Mouse (Mus musculus): ENCODE data around the gene Abhd5. TPM values are rescaled to one million over a fixed set of nuclear protein-coding genes. Genes with fewer than 3 reads are reported as not detected.

Abhd5 gene
- total RNA-seq, 2 experiments from 2014 or later = 20.3 to 22.6 TPM

DNA sequence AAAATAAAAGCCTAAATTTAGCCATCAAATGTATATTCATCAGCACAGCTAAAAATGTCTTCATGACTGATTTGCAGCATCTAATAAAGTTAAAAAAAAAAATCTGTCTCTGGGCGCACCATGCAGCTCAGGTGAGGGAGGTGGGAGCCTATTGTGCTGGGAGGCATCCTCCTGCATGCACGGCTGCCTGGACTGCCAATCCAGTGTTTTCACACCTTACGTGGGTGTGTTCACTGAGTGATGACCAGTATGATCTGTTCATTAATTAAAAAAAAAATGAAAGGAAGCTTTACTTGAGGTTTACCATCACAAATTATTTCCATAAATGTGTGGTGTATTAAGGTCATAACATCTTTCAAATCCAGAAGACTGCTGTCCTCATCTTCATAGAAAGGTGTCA, 6.1 kb upstream of the Abhd5 start:
- no peak for DNase-seq (ENCODE audit: extremely low spot score in 1 of 2, low spot score in 1 of 2)

DNA sequence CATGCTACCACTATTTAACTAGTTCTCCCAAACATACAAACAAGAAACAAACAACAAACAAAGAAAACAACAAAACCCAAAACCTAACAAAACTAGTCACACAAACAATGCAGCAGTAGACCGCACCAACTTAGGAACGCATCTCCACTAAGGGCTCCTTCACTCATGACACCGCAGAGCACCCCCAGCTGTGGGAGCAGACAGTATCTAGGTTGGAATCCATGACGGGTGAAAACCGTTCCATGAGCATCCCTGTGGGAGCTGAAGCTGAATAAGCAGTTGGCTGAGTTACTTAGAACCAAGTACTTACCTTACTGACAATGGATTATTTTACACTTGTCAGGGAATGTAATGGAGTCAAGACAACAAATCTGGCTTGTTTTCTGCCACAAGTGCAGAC, 5.3 kb upstream of the Abhd5 start:
- no peak for DNase-seq (ENCODE audit: extremely low spot score in 1 of 2, low spot score in 1 of 2)

DNA sequence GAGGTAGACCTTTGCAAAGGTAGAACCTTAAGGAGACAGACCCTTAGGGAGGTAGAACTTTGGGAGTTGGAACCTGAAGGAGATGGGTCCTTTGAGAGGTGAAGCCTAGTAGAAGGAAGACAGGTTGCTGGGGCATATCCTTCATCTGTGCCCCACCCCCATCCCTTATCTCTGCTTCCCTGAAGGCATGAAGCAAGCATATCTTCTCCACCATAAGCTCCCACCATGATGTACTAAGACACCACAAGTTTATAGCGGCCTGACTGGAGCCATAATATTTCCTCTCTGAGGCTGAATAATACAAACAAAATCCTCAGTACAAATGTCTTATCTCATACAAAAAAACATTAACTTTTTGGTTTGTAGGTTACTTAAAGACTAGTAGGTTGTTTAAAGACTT, 3.5 kb upstream of the Abhd5 start:
- no peak for DNase-seq (ENCODE audit: extremely low spot score in 1 of 2, low spot score in 1 of 2)

DNA sequence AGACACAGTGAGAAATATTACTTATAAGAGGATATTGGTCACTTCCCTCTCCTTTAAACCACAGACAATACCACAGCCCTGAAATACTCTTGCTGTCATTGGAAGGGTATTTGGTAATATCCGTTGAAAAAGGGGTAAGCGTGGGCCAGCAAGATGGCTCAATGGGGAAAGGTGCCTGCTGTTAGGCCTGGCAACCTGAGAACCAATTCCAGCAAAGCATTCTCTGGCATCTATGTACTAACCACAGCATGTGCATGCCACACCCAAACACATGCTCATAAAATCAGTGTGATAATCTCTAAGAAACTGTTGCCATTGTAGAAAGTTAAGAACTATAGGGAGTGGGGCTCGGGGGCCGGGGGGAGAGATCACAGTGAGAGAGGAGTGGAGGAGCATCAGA, 2.1 kb upstream of the Abhd5 start:
- no peak for DNase-seq (ENCODE audit: extremely low spot score in 1 of 2, low spot score in 1 of 2)

DNA sequence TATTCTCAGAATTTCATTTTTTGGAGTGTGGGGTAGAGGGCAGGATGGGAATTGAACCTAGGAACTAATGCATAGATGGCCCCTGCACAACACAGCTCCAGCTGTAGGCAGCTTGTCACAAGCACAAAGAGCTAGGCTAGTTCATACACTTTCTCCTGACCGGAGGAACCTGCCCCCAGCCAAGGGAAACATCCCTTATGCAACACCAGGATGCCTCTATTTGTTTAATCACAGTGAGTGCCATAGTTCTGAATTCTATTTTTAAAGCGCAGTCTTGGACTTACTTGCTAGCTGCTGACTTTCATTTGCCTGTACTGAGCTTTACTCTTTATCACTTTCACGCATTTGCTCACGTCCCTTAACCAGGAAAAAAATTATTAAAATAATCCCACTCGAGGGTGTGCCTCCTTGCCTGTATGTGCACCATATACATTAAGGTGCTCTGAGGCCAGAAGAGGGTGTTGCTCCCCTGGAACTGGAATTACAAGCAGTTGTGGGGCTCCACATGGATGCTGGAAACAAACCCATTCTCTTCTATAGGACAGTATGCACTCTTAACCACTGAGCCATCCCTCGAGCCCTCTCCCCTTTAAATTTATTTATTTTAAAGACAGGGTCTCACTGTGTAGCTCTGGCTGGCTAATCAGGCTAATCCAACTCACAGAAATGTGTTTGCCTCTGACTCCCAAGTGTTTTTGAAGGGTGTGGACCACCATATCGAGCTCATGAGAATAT, 845 bp upstream of the Abhd5 start:
- no peak for DNase-seq (ENCODE audit: extremely low spot score in 1 of 2, low spot score in 1 of 2)

DNA sequence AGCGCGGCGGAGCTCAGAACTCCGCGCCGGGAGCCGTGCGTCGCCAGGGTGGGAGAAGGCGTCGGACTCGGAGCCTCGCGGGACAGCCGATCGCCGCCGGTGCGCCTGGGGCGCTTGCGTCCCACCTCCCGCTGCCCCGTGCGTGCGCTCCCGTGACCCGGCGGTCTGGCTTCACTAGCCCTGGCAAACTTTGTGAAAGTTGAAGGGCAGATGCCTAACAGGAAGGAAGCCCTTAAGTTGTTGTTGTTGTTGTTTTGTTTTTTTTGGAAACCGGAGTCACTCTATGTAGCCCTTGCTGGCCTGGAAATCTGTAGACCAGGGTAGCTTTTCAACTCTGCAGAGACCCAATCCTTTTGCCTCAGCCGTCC, 601 bp downstream of the Abhd5 start:
- DNase-seq (ENCODE audit: extremely low spot score in 1 of 2, low spot score in 1 of 2) = no peak

DNA sequence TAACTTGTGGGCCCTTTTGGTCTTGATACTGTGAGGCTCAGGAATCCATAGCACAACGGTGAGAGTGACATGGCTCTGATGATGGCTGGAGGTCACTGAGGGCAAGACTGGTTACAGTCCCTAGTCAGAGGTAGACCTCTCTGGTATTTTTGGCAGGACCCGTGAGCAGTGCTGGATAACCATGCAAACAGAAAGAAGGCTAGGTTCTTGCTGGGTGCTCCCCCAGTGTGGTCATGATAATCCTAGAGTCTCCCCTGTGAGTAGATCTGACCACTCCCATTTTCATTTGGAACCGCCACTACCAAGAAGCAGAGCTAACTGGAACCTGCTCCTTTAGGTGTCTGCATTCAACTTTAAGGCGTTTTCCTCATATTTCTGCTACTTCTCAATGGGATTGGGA, 1.5 kb downstream of the Abhd5 start:
- DNase-seq (ENCODE audit: extremely low spot score in 1 of 2, low spot score in 1 of 2) = no peak

DNA sequence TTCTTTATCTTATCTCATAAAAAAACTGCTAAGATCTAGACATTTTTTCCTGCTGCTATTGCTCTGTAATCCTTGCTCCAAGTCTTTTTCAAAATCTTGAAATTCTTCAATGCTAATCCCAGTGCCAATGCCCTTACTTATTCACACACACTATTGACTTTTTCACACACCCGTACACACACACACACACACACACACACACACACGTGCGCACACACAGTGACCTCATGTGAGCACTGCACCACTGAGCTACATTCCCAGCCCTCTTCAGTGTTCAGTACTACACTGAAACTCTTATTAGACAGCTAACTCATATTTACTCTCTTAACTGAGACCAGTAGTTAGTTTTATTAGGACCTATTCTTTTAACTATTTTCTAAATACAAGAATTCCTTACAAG, 2.8 kb downstream of the Abhd5 start:
- DNase-seq (ENCODE audit: extremely low spot score in 1 of 2, low spot score in 1 of 2) = no peak

DNA sequence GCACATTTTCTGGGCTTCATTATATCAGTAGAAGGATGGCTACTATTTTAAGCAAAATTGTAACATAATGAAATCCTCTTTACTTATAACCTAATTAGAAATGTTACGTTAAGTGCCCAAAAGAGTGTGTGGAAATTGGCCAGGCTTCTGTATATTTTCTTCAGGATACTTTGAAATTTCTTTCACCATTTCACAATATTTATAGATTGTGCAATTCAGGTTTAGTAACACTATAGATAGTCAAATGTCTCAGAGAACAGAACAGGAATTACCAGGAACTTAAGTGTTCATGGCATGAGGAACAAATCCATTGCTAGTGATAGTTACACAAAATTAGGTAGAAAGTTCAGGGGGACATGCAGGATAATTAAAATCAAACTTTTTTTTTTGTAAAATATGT, 5.7 kb downstream of the Abhd5 start:
- DNase-seq (ENCODE audit: extremely low spot score in 1 of 2, low spot score in 1 of 2) = no peak

DNA sequence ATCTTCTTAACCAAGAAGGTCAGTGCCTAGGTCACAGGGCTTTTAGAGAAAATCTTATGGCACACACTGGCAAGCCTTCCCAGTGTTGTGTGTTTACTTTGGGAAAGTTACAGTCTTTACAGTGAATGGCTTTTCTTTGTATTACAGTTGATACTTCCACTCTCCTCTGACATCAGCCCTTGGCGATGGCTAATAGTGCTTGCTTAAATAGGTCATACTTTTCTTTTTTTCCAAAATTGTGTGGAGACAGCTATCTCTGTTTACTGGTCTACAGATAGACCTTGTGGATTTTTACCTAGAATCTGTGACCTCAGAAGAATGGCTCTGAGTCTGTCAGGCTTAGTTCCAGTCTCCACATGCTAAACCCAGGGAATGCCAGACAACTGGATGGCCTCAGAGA, 6.2 kb downstream of the Abhd5 start:
- no peak for DNase-seq (ENCODE audit: extremely low spot score in 1 of 2, low spot score in 1 of 2)

DNA sequence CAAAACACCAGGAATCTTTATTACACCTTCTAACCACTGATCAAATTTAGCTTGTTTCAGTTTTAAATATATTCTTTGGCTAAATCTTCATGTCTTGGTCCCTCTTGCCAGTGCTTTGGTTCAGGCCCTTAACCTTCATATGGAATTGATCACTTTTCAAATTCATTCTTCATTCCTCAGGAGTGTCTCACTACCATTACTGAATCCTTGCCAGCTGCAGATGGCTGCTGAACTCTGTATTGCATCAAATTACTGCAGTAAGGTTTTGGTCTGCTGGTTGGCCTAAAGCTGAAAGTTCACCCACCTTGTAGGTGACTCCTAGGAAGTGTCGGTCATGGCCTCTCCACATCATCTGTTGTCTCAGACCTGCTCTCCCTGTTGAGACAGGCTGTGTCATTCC, 12.8 kb downstream of the Abhd5 start:
- DNase-seq (ENCODE audit: extremely low spot score in 1 of 2, low spot score in 1 of 2) = no peak

DNA sequence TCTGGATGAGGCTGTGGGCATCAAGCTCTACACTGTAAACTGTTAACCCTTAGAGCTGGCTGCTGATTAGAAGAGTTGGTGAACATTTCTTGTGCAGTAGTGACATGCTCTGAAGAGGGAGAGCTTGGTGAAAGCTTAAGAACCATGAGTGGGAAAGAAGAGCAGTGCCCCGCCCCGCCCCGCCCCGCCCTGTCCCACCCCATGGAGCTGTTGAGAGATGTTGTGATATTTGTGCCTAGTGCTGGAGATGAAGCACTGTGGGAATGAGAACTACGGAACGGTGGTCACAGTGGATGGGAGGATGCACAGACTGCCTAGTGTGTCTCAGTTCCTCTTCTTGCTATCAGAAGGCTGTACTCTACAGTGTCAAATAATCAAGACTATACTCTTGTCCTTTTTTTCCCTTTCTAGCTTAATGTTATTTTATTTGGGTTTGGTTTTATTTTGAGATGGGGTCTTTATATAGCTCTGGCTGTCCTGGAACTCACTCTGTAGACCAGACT, 18.9 kb downstream of the Abhd5 start:
- DNase-seq (ENCODE audit: extremely low spot score in 1 of 2, low spot score in 1 of 2) = no peak

DNA sequence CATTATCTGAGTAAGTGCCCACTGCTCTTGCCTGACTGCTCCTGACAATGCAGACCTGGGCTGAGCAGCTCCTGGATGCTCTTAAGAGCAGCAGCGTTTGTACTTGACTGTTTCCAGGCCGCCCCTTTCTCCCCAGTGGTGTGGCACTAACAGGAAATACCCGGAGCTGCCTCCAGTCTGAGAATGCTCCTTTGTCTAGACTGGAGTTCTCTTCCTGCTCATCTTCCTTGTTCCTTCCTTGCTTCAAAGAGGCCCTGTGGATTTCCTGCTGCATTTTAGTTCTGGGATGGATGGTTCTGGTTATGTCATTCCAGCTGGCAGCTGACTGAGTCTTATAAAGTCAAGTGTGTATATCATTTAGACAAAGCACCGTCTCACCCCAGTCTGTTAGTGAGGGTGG, 21.1 kb downstream of the Abhd5 start:
- no peak for DNase-seq (ENCODE audit: extremely low spot score in 1 of 2, low spot score in 1 of 2)

DNA sequence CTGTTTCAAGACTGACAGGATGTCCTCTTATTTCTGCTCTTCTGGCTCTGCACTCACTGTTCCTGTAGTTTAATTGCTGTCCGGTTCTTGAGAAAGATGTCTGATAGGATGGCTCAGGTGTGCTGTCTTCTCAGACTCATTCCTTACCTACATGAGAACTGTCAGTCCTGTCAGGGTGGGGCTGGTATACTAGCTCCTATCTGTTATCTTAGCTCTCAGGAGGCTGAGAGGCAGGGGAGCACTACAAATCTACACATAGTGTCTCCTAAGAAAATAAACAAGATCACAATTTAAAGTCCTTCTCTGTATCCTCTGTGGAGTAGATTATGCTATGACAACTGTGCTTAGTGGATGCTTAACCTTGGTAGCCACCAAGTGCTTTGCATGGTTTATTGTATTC, 21.6 kb downstream of the Abhd5 start:
- DNase-seq (ENCODE audit: extremely low spot score in 1 of 2, low spot score in 1 of 2) = no peak

DNA sequence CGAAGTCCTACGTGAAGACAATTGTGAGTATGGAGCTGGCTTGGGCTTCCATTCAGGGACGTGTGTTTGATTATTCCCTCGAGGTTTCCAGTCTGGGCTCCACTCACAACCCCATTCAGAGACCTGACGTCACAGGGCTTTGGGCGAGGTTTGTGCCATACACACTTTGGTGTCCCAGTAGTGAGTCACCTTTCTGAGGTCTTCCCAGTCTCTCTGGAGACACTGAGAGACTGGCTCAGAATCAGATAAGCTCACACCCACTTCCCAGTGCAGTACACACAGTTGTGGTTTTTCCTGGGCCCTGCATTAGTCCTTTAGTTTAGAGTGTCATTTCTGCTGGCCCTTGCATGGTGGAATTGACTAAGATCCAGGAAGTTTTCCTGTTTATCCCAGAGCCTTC, 27.6 kb downstream of the Abhd5 start:
- DNase-seq (ENCODE audit: extremely low spot score in 1 of 2, low spot score in 1 of 2) = no peak

DNA sequence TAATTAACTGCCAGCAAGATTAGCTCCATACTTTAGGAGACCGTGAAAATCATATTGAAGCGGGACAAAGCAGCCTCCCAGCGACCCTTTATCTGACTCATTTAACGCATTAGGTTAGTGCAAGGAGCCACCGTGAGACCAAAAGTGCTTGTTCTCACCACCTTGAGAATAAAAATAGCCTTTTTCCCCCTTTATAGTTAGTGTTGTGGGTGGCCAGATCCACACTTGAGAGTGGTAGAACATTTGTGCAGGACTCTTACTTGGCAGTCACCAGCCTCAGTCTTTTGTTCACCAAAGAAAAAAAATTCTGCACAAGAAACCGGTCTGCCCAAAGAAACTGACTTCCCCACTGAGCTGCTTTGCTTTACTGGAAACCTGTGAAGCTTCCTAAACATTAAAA, 29.6 kb downstream of the Abhd5 start:
- DNase-seq (ENCODE audit: extremely low spot score in 1 of 2, low spot score in 1 of 2) = no peak

DNA sequence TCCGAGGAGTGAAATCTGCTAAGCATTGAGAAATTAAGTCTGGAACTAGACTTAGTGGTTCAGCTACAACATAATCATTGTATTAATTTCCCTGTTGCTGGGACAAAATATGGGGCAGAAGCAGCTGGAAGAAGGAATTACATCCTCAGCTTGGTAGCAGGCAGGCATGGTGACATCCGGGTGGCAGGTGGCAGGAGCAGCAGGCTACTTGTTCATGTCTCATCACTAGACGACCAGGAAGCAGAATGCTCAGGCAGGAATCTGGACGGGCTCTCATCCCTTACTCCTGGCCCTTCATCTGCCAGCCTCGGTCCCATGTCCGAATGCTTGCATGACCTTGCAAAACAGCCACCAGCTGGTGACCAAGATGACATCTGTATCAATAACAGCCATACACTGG, 30.6 kb downstream of the Abhd5 start:
- no peak for DNase-seq (ENCODE audit: extremely low spot score in 1 of 2, low spot score in 1 of 2)

DNA sequence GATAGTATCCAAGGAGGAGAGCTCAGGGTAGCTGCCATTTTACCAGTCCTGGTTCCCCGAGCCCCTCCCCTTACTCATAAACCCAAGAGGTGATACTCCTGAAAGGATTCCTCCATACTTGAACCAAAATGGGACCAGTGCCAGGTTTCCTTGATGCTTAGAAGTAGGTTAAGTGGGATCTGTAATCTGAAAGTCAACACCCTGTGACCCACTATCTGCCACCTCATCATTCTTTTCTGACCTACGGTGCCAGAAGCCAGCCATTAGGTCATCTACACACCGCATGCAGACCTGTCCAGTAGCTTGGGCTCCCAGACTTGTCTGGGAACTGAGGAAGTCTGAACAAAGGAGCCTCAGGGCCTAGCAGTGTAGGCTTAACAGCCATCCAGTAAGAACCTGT, 34.6 kb downstream of the Abhd5 start:
- DNase-seq (ENCODE audit: extremely low spot score in 1 of 2, low spot score in 1 of 2) = no peak

DNA sequence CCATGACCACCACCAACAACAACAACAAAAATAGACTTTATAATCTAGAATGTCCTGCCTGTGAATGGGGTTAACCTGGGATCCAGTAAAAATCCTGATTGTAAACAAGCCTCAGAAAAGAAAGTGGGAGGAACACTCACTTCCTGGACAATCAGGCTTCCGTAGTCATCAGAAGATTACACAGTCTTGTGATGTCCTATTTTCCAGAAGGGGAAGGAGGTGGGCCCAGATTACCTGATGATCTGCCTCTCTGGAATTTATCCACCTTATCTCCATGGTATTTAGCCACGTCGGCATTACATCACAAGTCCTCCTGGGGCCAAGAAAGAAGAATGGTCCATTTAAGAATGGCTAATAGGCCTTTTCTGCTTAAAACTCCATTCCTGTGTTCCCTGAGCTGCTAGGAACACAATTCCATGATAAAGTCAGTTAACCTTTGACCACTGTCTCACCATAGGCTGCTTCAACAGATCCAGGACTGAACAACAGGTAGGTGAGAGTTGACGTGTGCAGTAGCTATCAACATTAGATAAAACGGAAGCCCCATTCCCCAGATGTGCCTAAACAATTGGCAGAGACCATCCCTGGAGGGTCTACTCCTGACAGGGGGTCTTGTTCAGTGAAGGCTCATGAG, 38.0 kb downstream of the Abhd5 start:
- no peak for DNase-seq (ENCODE audit: extremely low spot score in 1 of 2, low spot score in 1 of 2)

DNA sequence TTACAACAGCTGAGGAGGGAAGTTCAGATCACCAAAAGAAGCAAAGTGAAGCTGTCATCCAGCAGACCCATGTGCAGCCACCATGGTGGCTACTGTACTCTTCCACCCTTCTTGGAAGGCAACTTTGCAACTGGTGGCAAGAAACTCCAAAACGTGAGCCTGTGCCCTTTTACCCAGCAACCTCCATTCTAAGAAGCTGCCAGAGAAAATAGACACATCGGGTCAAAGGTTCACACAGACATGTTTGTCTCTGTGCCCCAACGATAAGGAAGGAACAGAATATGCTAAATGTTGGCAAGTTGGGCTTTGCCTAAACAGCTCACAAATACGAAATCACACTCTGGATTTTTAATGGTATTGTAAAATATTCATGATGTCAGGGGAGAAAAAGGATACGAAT, 44.4 kb downstream of the Abhd5 start:
- no peak for DNase-seq (ENCODE audit: extremely low spot score in 1 of 2, low spot score in 1 of 2)

DNA sequence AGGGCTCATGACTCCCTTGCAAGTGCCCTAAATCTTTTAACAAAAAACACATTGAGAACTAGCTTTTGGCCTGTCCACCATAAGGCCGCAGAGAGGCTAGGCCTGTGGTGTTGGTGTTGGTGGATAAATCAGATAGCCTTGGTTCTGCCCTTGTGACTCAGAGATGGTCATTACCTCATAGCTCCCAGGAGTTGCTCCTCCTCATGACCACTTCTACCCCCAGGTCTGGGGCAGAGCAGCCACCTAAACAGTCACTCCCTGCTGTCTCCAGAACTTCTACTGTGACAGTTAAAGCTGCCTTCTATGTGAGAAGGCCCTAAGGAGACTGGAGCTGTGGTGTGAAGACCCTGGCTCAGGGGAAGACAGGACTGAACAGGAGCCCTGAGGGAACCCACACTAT, 45.7 kb downstream of the Abhd5 start:
- no peak for DNase-seq (ENCODE audit: extremely low spot score in 1 of 2, low spot score in 1 of 2)

DNA sequence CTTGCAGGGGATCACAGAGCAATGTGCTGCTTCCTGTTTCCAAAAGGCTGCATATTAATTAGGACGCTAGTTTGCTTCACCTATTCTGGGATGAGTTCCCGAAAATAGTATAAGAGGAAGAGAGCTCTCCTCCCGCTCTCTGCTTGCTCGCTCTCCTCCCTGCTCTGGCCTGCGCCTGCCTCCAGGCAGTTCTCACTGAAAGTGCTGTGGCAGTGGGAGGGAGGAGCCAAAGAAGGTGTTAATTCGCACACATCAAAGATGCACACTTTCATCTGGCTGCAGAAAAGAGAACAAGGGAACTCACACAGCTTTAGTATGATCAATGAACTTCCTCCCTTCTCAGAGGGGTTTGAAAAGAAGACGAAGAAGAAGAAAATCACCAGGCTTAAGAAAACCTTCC, 47.3 kb downstream of the Abhd5 start:
- DNase-seq (ENCODE audit: extremely low spot score in 1 of 2, low spot score in 1 of 2) = no peak
